Mouse (Mus musculus): ENCODE measurements around the gene Tmem200b. TPM values are rescaled to one million over a fixed set of nuclear protein-coding genes. Genes with fewer than 3 reads are reported as not detected.

The Tmem200b gene
- polyA plus RNA-seq (2017; shearing (Covaris generic)) = not detected

GRCm38 (mm10) chr4:131921461-131922346 lies at the start of gene Tmem200b:
Gene Tmem200b (plus strand): TSS chr4:131921771.

GRCm38 (mm10) chr4:131873293-131874168 lies 48.0 kb upstream of the Tmem200b start, which contains the start of gene Srsf4:
Gene Srsf4 (plus strand): TSS chr4:131873617.

Other genes starting within 250 kb of the Tmem200b start
- 0.33 TPM for gene Ptpru, start 83.5 kb upstream of the Tmem200b start, polyA plus RNA-seq (2017; shearing (Covaris generic))
- gene Mecr, start 78.3 kb upstream of the Tmem200b start, polyA plus RNA-seq (2017; shearing (Covaris generic)) = 17.0 TPM
- gene Srsf4, start 48.2 kb upstream of the Tmem200b start, polyA plus RNA-seq (2017; shearing (Covaris generic)) = 139 TPM
- not detected for gene Gm10300, start 152.9 kb downstream of the Tmem200b start, polyA plus RNA-seq (2017; shearing (Covaris generic))
- gene Epb41, start 153.6 kb downstream of the Tmem200b start, polyA plus RNA-seq (2017; shearing (Covaris generic)) = 193 TPM
- not detected for gene Oprd1, start 222.7 kb downstream of the Tmem200b start, polyA plus RNA-seq (2017; shearing (Covaris generic))